Mouse (Mus musculus) limb, embryonic 15.5 days (tissue): ENCODE measurements around the gene Myo15b. TPM values are rescaled to one million over a fixed set of nuclear protein-coding genes. Genes with fewer than 3 reads are reported as not detected.

Experiments
- ATAC-seq: fragments of 200-750 bp; cut with Nextera tagmentation; 2 replicates; pipeline ENCODE4 v1.8.0; 2017; ENCODE audit warnings: low read depth, moderate TSS enrichment; ENCODE audit not compliant: insufficient number of reproducible peaks, low FRiP score, low TSS enrichment
- H3K27ac ChIP-seq: fragments of 300-500 bp; sonication (generic); 2 replicates; pipeline ENCODE4 v1.5.1; 2015; ENCODE audit warnings: moderate library complexity, mild to moderate bottlenecking, inconsistent platforms
- H3K27me3 ChIP-seq: fragments of 300-500 bp; sonication (generic); 2 replicates; pipeline ENCODE4 v1.6.1; 2015; ENCODE audit warnings: inconsistent platforms
- H3K36me3 ChIP-seq: fragments of 300-500 bp; sonication (generic); 2 replicates; pipeline ENCODE4 v1.6.1; 2015; ENCODE audit warnings: inconsistent platforms
- H3K4me1 ChIP-seq: fragments of 300-500 bp; sonication (generic); 2 replicates; pipeline ENCODE4 v1.6.1; 2015; ENCODE audit warnings: inconsistent platforms
- H3K4me2 ChIP-seq: fragments of 300-500 bp; sonication (generic); 2 replicates; pipeline ENCODE4 v1.6.1; 2015; ENCODE audit warnings: mild to moderate bottlenecking, inconsistent platforms
- H3K4me3 ChIP-seq: fragments of 300-500 bp; sonication (generic); 2 replicates; pipeline ENCODE4 v1.5.1; 2015; ENCODE audit warnings: mild to moderate bottlenecking, inconsistent platforms
- H3K9ac ChIP-seq: fragments of 300-500 bp; sonication (generic); 2 replicates; pipeline ENCODE4 v1.6.1; 2015; ENCODE audit warnings: inconsistent platforms
- H3K9me3 ChIP-seq: fragments of 300-500 bp; sonication (generic); 2 replicates; pipeline ENCODE4 v1.6.1; 2016; ENCODE audit warnings: inconsistent platforms
- WGBS: fragments of 180-500 bp; shearing (Covaris S2); methylation state at CpG from one replicate; pipeline ENCODE4 v1.1.7; 2015; 5-methylcytosine and 5-hydroxymethylcytosine counted together
- polyA plus RNA-seq: library from polyadenylated mRNA; unstranded; fragments of >200 nt; fragmentation: Nextera tagmentation; extraction: Ambion mirVana; gene quantifications from 2 replicates; pipeline ENCODE4 v1.2.1, GENCODE M21; 2015

Gene Myo15b
- polyA plus RNA-seq, 1 experiment from 2014 or later = 0.47 TPM

- H3K4me2 ChIP-seq = no peak overlapping the region
- H3K36me3 ChIP-seq = no peaks in the 10 kb centered on the region
- H3K9ac ChIP-seq = no peak overlapping the region
- no peak for ATAC-seq
- no peak overlapping the region for H3K27ac ChIP-seq
- H3K9me3 ChIP-seq = no peaks in the 10 kb centered on the region
- no peak overlapping the region for H3K4me3 ChIP-seq
- WGBS = 25% methylated on average over 5 of the region's 5 CpGs
- peaks cover 28% of the 10 kb centered on the region for H3K27me3 ChIP-seq
- no peaks in the 10 kb centered on the region for H3K4me1 ChIP-seq
Observed at GRCm38 (mm10) chr11:115881002-115881401, 22.8 kb downstream of the Myo15b start.

GRCm38 (mm10) chr11:115883251-115883650, 25.0 kb downstream of the Myo15b start:
- no peak for ATAC-seq
- Histone ChIP-seq H3K36me3 (no peaks in the 10 kb centered on the region), H3K4me2 (0 out of 2 replicates have a peak overlapping the region, but pooled peaks have one; percentile 12), H3K4me3 (no peak overlapping the region), H3K27me3 (peaks cover 28% of the 10 kb centered on the region), H3K9me3 (no peaks in the 10 kb centered on the region), H3K27ac (no peak overlapping the region), H3K4me1 (no peaks in the 10 kb centered on the region), H3K9ac (no peak overlapping the region)
- 24% methylated on average over 16 of the region's 17 CpGs for WGBS

GRCm38 (mm10) chr11:115884361-115884760, 26.2 kb downstream of the Myo15b start:
- H3K9me3 ChIP-seq = no peaks in the 10 kb centered on the region
- no peak for ATAC-seq
- 89% methylated on average over 3 of the region's 3 CpGs for WGBS

GRCm38 (mm10) chr11:115885281-115885680, 27.1 kb downstream of the Myo15b start:
- 68% methylated on average over 11 of the region's 11 CpGs for WGBS

More at GRCm38 (mm10) chr11:115884361-115884760, 26.2 kb downstream of the Myo15b start:
- Histone ChIP-seq H3K4me3 (no peak overlapping the region), H3K4me2 (no peak overlapping the region), H3K9ac (no peak overlapping the region), H3K4me1 (no peaks in the 10 kb centered on the region), H3K36me3 (no peaks in the 10 kb centered on the region), H3K27me3 (peaks cover 28% of the 10 kb centered on the region), H3K27ac (no peak overlapping the region)

GRCm38 (mm10) chr11:115886446-115886845, 28.2 kb downstream of the Myo15b start:
- H3K9ac ChIP-seq = no peak overlapping the region
- no peak overlapping the region for H3K27ac ChIP-seq

More at GRCm38 (mm10) chr11:115885281-115885680, 27.1 kb downstream of the Myo15b start:
- no peaks in the 10 kb centered on the region for H3K36me3 ChIP-seq
- H3K4me2 ChIP-seq = no peak overlapping the region
- H3K9me3 ChIP-seq = no peaks in the 10 kb centered on the region
- ATAC-seq = no peak
- no peak overlapping the region for H3K27ac ChIP-seq
- no peaks in the 10 kb centered on the region for H3K4me1 ChIP-seq
- H3K4me3 ChIP-seq = no peak overlapping the region
- peaks cover 28% of the 10 kb centered on the region for H3K27me3 ChIP-seq
- no peak overlapping the region for H3K9ac ChIP-seq

GRCm38 (mm10) chr11:115888020-115888419, 29.8 kb downstream of the Myo15b start:
- Histone ChIP-seq H3K4me1 (no peaks in the 10 kb centered on the region), H3K27ac (no peak overlapping the region), H3K27me3 (peaks cover 14% of the 10 kb centered on the region), H3K9ac (no peak overlapping the region), H3K9me3 (no peaks in the 10 kb centered on the region), H3K36me3 (0 out of 2 replicates have a peak, but pooled peaks cover 4% of the 10 kb centered on the region), H3K4me3 (no peak overlapping the region), H3K4me2 (no peak overlapping the region)
- WGBS = 77% methylated on average over 5 of the region's 5 CpGs
- ATAC-seq = no peak

More at GRCm38 (mm10) chr11:115886446-115886845, 28.2 kb downstream of the Myo15b start:
- ATAC-seq = no peak
- 85% methylated on average over 11 of the region's 11 CpGs for WGBS
- H3K4me3 ChIP-seq = no peak overlapping the region
- no peaks in the 10 kb centered on the region for H3K36me3 ChIP-seq
- H3K27me3 ChIP-seq = peaks cover 28% of the 10 kb centered on the region
- H3K4me2 ChIP-seq = no peak overlapping the region
- no peaks in the 10 kb centered on the region for H3K9me3 ChIP-seq
- no peaks in the 10 kb centered on the region for H3K4me1 ChIP-seq

GRCm38 (mm10) chr11:115889159-115889558, 31.0 kb downstream of the Myo15b start:
- no peak overlapping the region for H3K4me2 ChIP-seq
- WGBS = 64% methylated on average over 6 of the region's 6 CpGs
- no peaks in the 10 kb centered on the region for H3K4me1 ChIP-seq
- H3K9me3 ChIP-seq = no peaks in the 10 kb centered on the region
- no peak overlapping the region for H3K27ac ChIP-seq
- H3K4me3 ChIP-seq = no peak overlapping the region
- no peak for ATAC-seq
- no peak overlapping the region for H3K9ac ChIP-seq
- peaks cover 3% of the 10 kb centered on the region for H3K27me3 ChIP-seq
- H3K36me3 ChIP-seq = peaks cover 14% of the 10 kb centered on the region; the same call in 1 of the 2 replicates

GRCm38 (mm10) chr11:115892213-115892612, 34.0 kb downstream of the Myo15b start:
- Histone ChIP-seq H3K4me2 (no peak overlapping the region), H3K36me3 (peaks cover 43% of the 10 kb centered on the region), H3K27ac (no peak overlapping the region), H3K27me3 (no peaks in the 10 kb centered on the region), H3K4me1 (no peaks in the 10 kb centered on the region), H3K9me3 (no peaks in the 10 kb centered on the region), H3K9ac (no peak overlapping the region), H3K4me3 (no peak overlapping the region)
- WGBS = 63% methylated on average over 6 of the region's 6 CpGs
- ATAC-seq = no peak

GRCm38 (mm10) chr11:115893071-115893470, 34.9 kb downstream of the Myo15b start:
- Histone ChIP-seq H3K27me3 (no peaks in the 10 kb centered on the region), H3K4me3 (no peak overlapping the region), H3K4me1 (no peaks in the 10 kb centered on the region), H3K36me3 (peaks cover 43% of the 10 kb centered on the region), H3K27ac (no peak overlapping the region), H3K9ac (no peak overlapping the region), H3K9me3 (no peaks in the 10 kb centered on the region), H3K4me2 (no peak overlapping the region)
- WGBS = 87% methylated on average over 9 of the region's 9 CpGs
- ATAC-seq = no peak

GRCm38 (mm10) chr11:115894755-115895520, 36.7 kb downstream of the Myo15b start:
- no peak for ATAC-seq
- H3K27ac ChIP-seq = no peak overlapping the region
- H3K9ac ChIP-seq = no peak overlapping the region
- H3K4me2 ChIP-seq = no peak overlapping the region
- H3K9me3 ChIP-seq = no peaks in the 10 kb centered on the region
- peaks cover 43% of the 10 kb centered on the region for H3K36me3 ChIP-seq
- 73% methylated on average over 14 of the region's 14 CpGs for WGBS
- no peaks in the 10 kb centered on the region for H3K27me3 ChIP-seq
- H3K4me3 ChIP-seq = no peak overlapping the region
- peaks cover 11% of the 10 kb centered on the region for H3K4me1 ChIP-seq

GRCm38 (mm10) chr11:115898446-115898845, 40.2 kb downstream of the Myo15b start:
- Histone ChIP-seq H3K27me3 (no peaks in the 10 kb centered on the region), H3K4me2 (no peak overlapping the region), H3K36me3 (peaks cover 34% of the 10 kb centered on the region), H3K4me3 (no peak overlapping the region), H3K27ac (peak overlapping the region; percentile 30), H3K4me1 (peaks cover 42% of the 10 kb centered on the region), H3K9me3 (no peaks in the 10 kb centered on the region), H3K9ac (no peak overlapping the region)
- WGBS = 71% methylated on average over 7 of the region's 7 CpGs
- ATAC-seq = no peak

- H3K27ac ChIP-seq = peak overlapping the region; percentile 30; the same call in 1 of the 2 replicates
- WGBS = 24% methylated on average over 4 of the region's 4 CpGs
Observed at GRCm38 (mm10) chr11:115898886-115899285, 40.7 kb downstream of the Myo15b start.

More at GRCm38 (mm10) chr11:115898886-115899285, 40.7 kb downstream of the Myo15b start:
- H3K4me1 ChIP-seq = peaks cover 47% of the 10 kb centered on the region
- H3K4me2 ChIP-seq = no peak overlapping the region
- H3K27me3 ChIP-seq = no peaks in the 10 kb centered on the region
- H3K4me3 ChIP-seq = no peak overlapping the region
- ATAC-seq = no peak
- H3K36me3 ChIP-seq = peaks cover 31% of the 10 kb centered on the region
- no peak overlapping the region for H3K9ac ChIP-seq
- no peaks in the 10 kb centered on the region for H3K9me3 ChIP-seq
